Mouse (Mus musculus): ENCODE measurements around the gene Timm8b. TPM values are rescaled to one million over a fixed set of nuclear protein-coding genes. Genes with fewer than 3 reads are reported as not detected.

The Timm8b gene
- 325 TPM in 2 replicates for polyA plus RNA-seq (2014; fragmentation: Nextera tagmentation; extraction: Ambion mirVana)

- peak; percentile 98 for ATAC-seq (ENCODE audit: low FRiP score)
Measured at GRCm38 (mm10) chr9:50603189-50603997, at the start of gene Timm8b, which contains the start of gene Sdhd. TSS of gene Timm8b (plus strand) at chr9:50603910. TSS of gene Sdhd (minus strand) at chr9:50603812.

GRCm38 (mm10) chr9:50554241-50555093, 49.2 kb upstream of the Timm8b start, which contains the start of gene Il18:
TSS of gene Il18 (plus strand) at chr9:50554827.
- Histone ChIP-seq H3K9me3 (ENCODE audit: control insufficient read depth, low read length) (no peaks in the 10 kb centered on the region), H3K27me3 (ENCODE audit: control insufficient read depth, insufficient read depth, low read length) (no peaks in the 10 kb centered on the region), H3K4me3 (ENCODE audit: low read depth, low read length) (peak within 1 kb of the TSS; percentile 13; the same call in 1 of the 2 replicates), H3K4me1 (replicated peaks; ENCODE audit: control insufficient read depth, insufficient read depth, low read length) (no peaks in the 10 kb centered on the region), H3K9ac (ENCODE audit: low read depth, low read length) (peak within 1 kb of the TSS; percentile 49), H3K27ac (ENCODE audit: low read depth, low read length) (peak within 1 kb of the TSS; percentile 45; the same call in 1 of the 2 replicates), H3K36me3 (ENCODE audit: control insufficient read depth, insufficient read depth, low read length) (no peaks in the 10 kb centered on the region), H3K4me2 (replicated peaks; ENCODE audit: low read depth, low read length) (peak within 1 kb of the TSS; percentile 20; the same call in 1 of the 2 replicates)
- 23% methylated on average over 12 of the region's 12 CpGs for WGBS
- peak; percentile 70; the same call in 1 of the 2 replicates for ATAC-seq (ENCODE audit: low FRiP score)
- DNase-seq (ENCODE audit: low spot score) = peak; percentile 49

More at GRCm38 (mm10) chr9:50603189-50603997, at the start of gene Timm8b, which contains the start of gene Sdhd:
- Histone ChIP-seq H3K4me1 (replicated peaks; ENCODE audit: control insufficient read depth, insufficient read depth, low read length) (no peaks in the 10 kb centered on the region), H3K4me2 (replicated peaks; ENCODE audit: low read depth, low read length) (peak within 1 kb of the TSS; percentile 55), H3K36me3 (ENCODE audit: control insufficient read depth, insufficient read depth, low read length) (no peaks in the 10 kb centered on the region), H3K4me3 (ENCODE audit: low read depth, low read length) (peak within 1 kb of the TSS; percentile 84), H3K9me3 (ENCODE audit: control insufficient read depth, low read length) (no peaks in the 10 kb centered on the region), H3K27ac (ENCODE audit: low read depth, low read length) (peak within 1 kb of the TSS; percentile 80), H3K27me3 (ENCODE audit: control insufficient read depth, insufficient read depth, low read length) (no peaks in the 10 kb centered on the region), H3K9ac (ENCODE audit: low read depth, low read length) (peak within 1 kb of the TSS; percentile 89)
- 1% methylated on average over 48 of the region's 48 CpGs for WGBS
- peak; percentile 95 for DNase-seq (ENCODE audit: low spot score)

GRCm38 (mm10) chr9:50555094-50555446, 48.6 kb upstream of the Timm8b start, which contains the start of gene Bco2:
TSS of gene Bco2 (minus strand) at chr9:50555181.
- 29% methylated on average over 2 of the region's 2 CpGs for WGBS
- Histone ChIP-seq H3K4me3 (ENCODE audit: low read depth, low read length) (peak within 1 kb of the TSS; percentile 13; the same call in 1 of the 2 replicates), H3K27ac (ENCODE audit: low read depth, low read length) (peak within 1 kb of the TSS; percentile 45; the same call in 1 of the 2 replicates), H3K4me1 (replicated peaks; ENCODE audit: control insufficient read depth, insufficient read depth, low read length) (no peaks in the 10 kb centered on the region), H3K9me3 (ENCODE audit: control insufficient read depth, low read length) (no peaks in the 10 kb centered on the region), H3K9ac (ENCODE audit: low read depth, low read length) (peak within 1 kb of the TSS; percentile 49), H3K4me2 (replicated peaks; ENCODE audit: low read depth, low read length) (peak within 1 kb of the TSS; percentile 20; the same call in 1 of the 2 replicates), H3K36me3 (ENCODE audit: control insufficient read depth, insufficient read depth, low read length) (no peaks in the 10 kb centered on the region), H3K27me3 (ENCODE audit: control insufficient read depth, insufficient read depth, low read length) (no peaks in the 10 kb centered on the region)
- ATAC-seq (ENCODE audit: low FRiP score) (no peak), DNase-seq (ENCODE audit: low spot score) (no peak)

- Histone ChIP-seq H3K9ac (ENCODE audit: low read depth, low read length) (no peak within 1 kb of the TSS), H3K9me3 (ENCODE audit: control insufficient read depth, low read length) (no peaks in the 10 kb centered on the region), H3K36me3 (ENCODE audit: control insufficient read depth, insufficient read depth, low read length) (no peaks in the 10 kb centered on the region), H3K4me2 (replicated peaks; ENCODE audit: low read depth, low read length) (no peak within 1 kb of the TSS), H3K27ac (ENCODE audit: low read depth, low read length) (no peak within 1 kb of the TSS), H3K4me1 (replicated peaks; ENCODE audit: control insufficient read depth, insufficient read depth, low read length) (no peaks in the 10 kb centered on the region), H3K27me3 (ENCODE audit: control insufficient read depth, insufficient read depth, low read length) (no peaks in the 10 kb centered on the region), H3K4me3 (ENCODE audit: low read depth, low read length) (no peak within 1 kb of the TSS)
- no peak for DNase-seq (ENCODE audit: low spot score)
- ATAC-seq (ENCODE audit: low FRiP score) = no peak
- 88% methylated on average over 38 of the region's 38 CpGs for WGBS
Measured at GRCm38 (mm10) chr9:50561145-50561917, 42.4 kb upstream of the Timm8b start, which contains the start of gene Tex12. TSS of gene Tex12 (minus strand) at chr9:50561325.

GRCm38 (mm10) chr9:50561918-50562360, 41.8 kb upstream of the Timm8b start:
- WGBS = 84% methylated on average over 2 of the region's 2 CpGs
- no peak for DNase-seq (ENCODE audit: low spot score)
- Histone ChIP-seq H3K4me2 (replicated peaks; ENCODE audit: low read depth, low read length) (no peak overlapping the region), H3K27me3 (ENCODE audit: control insufficient read depth, insufficient read depth, low read length) (no peaks in the 10 kb centered on the region), H3K4me1 (replicated peaks; ENCODE audit: control insufficient read depth, insufficient read depth, low read length) (no peaks in the 10 kb centered on the region), H3K9ac (ENCODE audit: low read depth, low read length) (no peak overlapping the region), H3K36me3 (ENCODE audit: control insufficient read depth, insufficient read depth, low read length) (no peaks in the 10 kb centered on the region), H3K9me3 (ENCODE audit: control insufficient read depth, low read length) (no peaks in the 10 kb centered on the region), H3K4me3 (ENCODE audit: low read depth, low read length) (no peak overlapping the region), H3K27ac (ENCODE audit: low read depth, low read length) (no peak overlapping the region)
- ATAC-seq (ENCODE audit: low FRiP score) = no peak

GRCm38 (mm10) chr9:50565173-50565572, 38.5 kb upstream of the Timm8b start:
- Histone ChIP-seq H3K4me1 (replicated peaks; ENCODE audit: control insufficient read depth, insufficient read depth, low read length) (no peaks in the 10 kb centered on the region), H3K4me3 (ENCODE audit: low read depth, low read length) (no peak overlapping the region), H3K9me3 (ENCODE audit: control insufficient read depth, low read length) (no peaks in the 10 kb centered on the region), H3K9ac (ENCODE audit: low read depth, low read length) (no peak overlapping the region), H3K4me2 (replicated peaks; ENCODE audit: low read depth, low read length) (no peak overlapping the region), H3K27me3 (ENCODE audit: control insufficient read depth, insufficient read depth, low read length) (no peaks in the 10 kb centered on the region), H3K27ac (ENCODE audit: low read depth, low read length) (no peak overlapping the region), H3K36me3 (ENCODE audit: control insufficient read depth, insufficient read depth, low read length) (no peaks in the 10 kb centered on the region)
- DNase-seq (ENCODE audit: low spot score) (no peak), ATAC-seq (ENCODE audit: low FRiP score) (no peak)
- WGBS = 78% methylated on average over 7 of the region's 7 CpGs

- no peaks in the 10 kb centered on the region for H3K9me3 ChIP-seq (ENCODE audit: control insufficient read depth, low read length)
- no peak overlapping the region for H3K27ac ChIP-seq (ENCODE audit: low read depth, low read length)
- no peaks in the 10 kb centered on the region for H3K4me1 ChIP-seq (replicated peaks; ENCODE audit: control insufficient read depth, insufficient read depth, low read length)
- DNase-seq (ENCODE audit: low spot score) (no peak), ATAC-seq (ENCODE audit: low FRiP score) (no peak)
- 87% methylated on average over 4 of the region's 4 CpGs for WGBS
- no peaks in the 10 kb centered on the region for H3K27me3 ChIP-seq (ENCODE audit: control insufficient read depth, insufficient read depth, low read length)
- H3K4me2 ChIP-seq (replicated peaks; ENCODE audit: low read depth, low read length) = no peak overlapping the region
- no peaks in the 10 kb centered on the region for H3K36me3 ChIP-seq (ENCODE audit: control insufficient read depth, insufficient read depth, low read length)
- no peak overlapping the region for H3K4me3 ChIP-seq (ENCODE audit: low read depth, low read length)
- no peak overlapping the region for H3K9ac ChIP-seq (ENCODE audit: low read depth, low read length)
Measured at GRCm38 (mm10) chr9:50565940-50566339, 37.8 kb upstream of the Timm8b start.

GRCm38 (mm10) chr9:50567372-50567771, 36.3 kb upstream of the Timm8b start:
- no peaks in the 10 kb centered on the region for H3K9me3 ChIP-seq (ENCODE audit: control insufficient read depth, low read length)
- DNase-seq (ENCODE audit: low spot score) (no peak), ATAC-seq (ENCODE audit: low FRiP score) (no peak)
- no peaks in the 10 kb centered on the region for H3K4me1 ChIP-seq (replicated peaks; ENCODE audit: control insufficient read depth, insufficient read depth, low read length)
- H3K27ac ChIP-seq (ENCODE audit: low read depth, low read length) = no peak overlapping the region
- no peak overlapping the region for H3K4me2 ChIP-seq (replicated peaks; ENCODE audit: low read depth, low read length)
- H3K9ac ChIP-seq (ENCODE audit: low read depth, low read length) = no peak overlapping the region
- H3K36me3 ChIP-seq (ENCODE audit: control insufficient read depth, insufficient read depth, low read length) = no peaks in the 10 kb centered on the region
- 83% methylated on average over 4 of the region's 4 CpGs for WGBS
- no peak overlapping the region for H3K4me3 ChIP-seq (ENCODE audit: low read depth, low read length)
- no peaks in the 10 kb centered on the region for H3K27me3 ChIP-seq (ENCODE audit: control insufficient read depth, insufficient read depth, low read length)

All from hindbrain, embryonic 11.5 days (tissue).